Comparison of ENCODE assay signal across 9 mouse cellular contexts in the genomic region with DNA sequence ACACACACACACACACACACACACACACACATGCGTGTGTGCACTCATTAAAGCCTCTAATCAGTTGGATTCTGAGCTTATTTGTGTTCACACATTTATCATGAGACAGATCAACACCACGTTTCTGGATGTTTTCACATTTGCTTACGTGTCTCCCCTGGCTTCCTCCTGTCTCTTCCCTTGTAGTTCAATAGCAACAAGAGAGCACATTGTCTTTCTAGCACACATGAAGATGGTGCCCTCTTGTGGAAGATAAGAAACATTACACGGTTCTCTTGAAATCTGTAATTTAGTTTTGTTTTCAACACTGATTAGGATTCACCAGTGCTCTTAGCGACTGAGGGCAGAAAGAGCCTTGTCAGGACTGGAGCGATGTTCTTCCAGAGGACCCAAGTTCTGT. TPM values are rescaled to one million over a fixed set of nuclear protein-coding genes. Genes with fewer than 3 reads are reported as not detected.
DNase-seq lines count a peak whose midpoint lies in the region; ATAC-seq and TF ChIP-seq lines count a peak whose summit lies in the region.
"Had no signal": no experiment of that assay in that cellular context is flagged by ENCODE, and none has a peak within 500 bp of the region (broad histone marks: within the 10 kb centered on the region; RNA-seq: fewer than 3 reads in every experiment).

No protein-coding gene starts in this region.

- ATAC-seq in stomach, postnatal 0 days (ENCODE audit: low FRiP score, low TSS enrichment): peak; percentile 40; the same call in 1 of the 2 replicates

- H3K4me1 ChIP-seq in heart, adult 2 months (ENCODE audit: control insufficient read depth, insufficient read depth, low read length): peaks cover 1% of the 10 kb centered on the region; the same call in 1 of the 2 replicates
- no peaks in the 10 kb centered on the region for H3K4me1 ChIP-seq in stomach, postnatal 0 days (replicated peaks; ENCODE audit: control insufficient read depth, insufficient read depth)

- DNase-seq in heart, adult 2 months: no peak
- DNase-seq in heart, postnatal 4 days: no peak
- DNase-seq in 3T3-L1 (ENCODE audit: low read depth, low spot score) (peak; percentile 73), R1 (ENCODE audit: low read depth, low spot score) (peak; percentile 63)
- peak; percentile 12 for DNase-seq in hindlimb bud, embryonic 11.5 days (ENCODE audit: extremely low spot score, low read depth, low spot score)
- no peak for DNase-seq in stomach, postnatal 0 days (ENCODE audit: low spot score)
- no peak for DNase-seq in gastrocnemius, postnatal 36 days
- no peak for DNase-seq in right cerebral cortex, postnatal 10 days (ENCODE audit: low spot score in 2 of 2)

- WGBS in heart, adult 2 months: 19% methylated on average over 6 of the region's 6 CpGs
- 28% methylated on average over 6 of the region's 6 CpGs for WGBS in stomach, postnatal 0 days

- no peaks in the 10 kb centered on the region for H3K36me3 ChIP-seq in heart, adult 2 months (ENCODE audit: control insufficient read depth, insufficient read depth, low read length)
- no peaks in the 10 kb centered on the region for H3K36me3 ChIP-seq in stomach, postnatal 0 days (ENCODE audit: control insufficient read depth, insufficient read depth, low read length)

- no peaks in the 10 kb centered on the region for H3K79me2 ChIP-seq in heart, adult 2 months (replicated peaks; ENCODE audit: control insufficient read depth, insufficient read depth, low read length)

- H3K9ac ChIP-seq in heart, adult 2 months (ENCODE audit: low read depth, low read length): no peak overlapping the region
- no peak overlapping the region for H3K9ac ChIP-seq in stomach, postnatal 0 days (ENCODE audit: low read length)

- no peak overlapping the region for H3K4me3 ChIP-seq in heart, adult 2 months
- H3K4me3 ChIP-seq in stomach, postnatal 0 days (ENCODE audit: low read depth, low read length): no peak overlapping the region

- no peak overlapping the region for H3K27ac ChIP-seq in heart, adult 2 months
- no peak overlapping the region for H3K27ac ChIP-seq in stomach, postnatal 0 days (replicated peaks)
- H3K27ac ChIP-seq: macrophage had no signal

- no peak overlapping the region for H3K4me2 ChIP-seq in stomach, postnatal 0 days (replicated peaks; ENCODE audit: low read depth)

- intact Hi-C loops in heart, adult 2 months (cut with DNase I): no loop called here
- intact Hi-C loops in gastrocnemius, postnatal 36 days (cut with DNase I): no loop called here

- H3K27me3 ChIP-seq in heart, adult 2 months (ENCODE audit: control insufficient read depth, insufficient read depth, low read length): no peaks in the 10 kb centered on the region
- no peaks in the 10 kb centered on the region for H3K27me3 ChIP-seq in stomach, postnatal 0 days (ENCODE audit: control insufficient read depth, insufficient read depth, low read length)

- no peaks in the 10 kb centered on the region for H3K9me3 ChIP-seq in stomach, postnatal 0 days (ENCODE audit: control insufficient read depth, low read length)

- peak; percentile 71 for TF ChIP-seq CTCF in heart, adult 2 months (IDR thresholded peaks at IDR 0.05)
- peak; percentile 92 for TF ChIP-seq CTCF in stomach, postnatal 0 days (IDR thresholded peaks at IDR 0.05; ENCODE audit: low read depth)

- no peak for TF ChIP-seq POLR2A in heart, adult 2 months (IDR thresholded peaks at IDR 0.05; ENCODE audit: insufficient read depth, low read depth, low read length)

- TF ChIP-seq EP300 in heart, adult 2 months (IDR thresholded peaks at IDR 0.05; ENCODE audit: insufficient read depth, low read depth, low read length): no peak
- no peak for TF ChIP-seq EP300 in stomach, postnatal 0 days (optimal IDR thresholded peaks at IDR 0.05)

RNA-seq across cellular contexts. Expression of a gene that starts 2.9 kb away (rescaled TPM):
- total RNA-seq in heart, adult 2 months (2021): not detected
- 0.15 TPM in 1 of 2 replicates, not detected in the other for polyA plus RNA-seq in heart, adult 2 months (2012; rRNA removed)
- not detected for total RNA-seq in heart, postnatal 4 days (2021)
- polyA plus RNA-seq in stomach, postnatal 0 days (2015; fragmentation: Nextera tagmentation; extraction: Ambion mirVana): 0.05 and 0.12 TPM in 2 replicates
- total RNA-seq in gastrocnemius, postnatal 36 days (2021): under 1 TPM in 1 of 2 experiments, not detected in 1; 0.23 TPM

RNA-seq across cellular contexts. Expression of a gene that starts 27.3 kb away (rescaled TPM):
- not detected for total RNA-seq in heart, adult 2 months (2021)
- polyA plus RNA-seq in heart, adult 2 months (2012; rRNA removed): not detected in 2 replicates
- not detected for total RNA-seq in heart, postnatal 4 days (2021)
- polyA plus RNA-seq in stomach, postnatal 0 days (2015; fragmentation: Nextera tagmentation; extraction: Ambion mirVana): 0.07 and 0.11 TPM in 2 replicates
- total RNA-seq in gastrocnemius, postnatal 36 days (2021): not detected
- polyA plus RNA-seq: macrophage had no signal

RNA-seq across cellular contexts. Expression of a gene that starts 44.7 kb away (rescaled TPM):
- not detected for total RNA-seq in heart, adult 2 months (2021)
- not detected in 2 replicates for polyA plus RNA-seq in heart, adult 2 months (2012; rRNA removed)
- not detected for total RNA-seq in heart, postnatal 4 days (2021)
- polyA plus RNA-seq in stomach, postnatal 0 days (2015; fragmentation: Nextera tagmentation; extraction: Ambion mirVana): not detected in 2 replicates
- total RNA-seq in gastrocnemius, postnatal 36 days (2021): not detected
- polyA plus RNA-seq: macrophage had no signal

RNA-seq across cellular contexts. Expression of a gene that starts 52.9 kb away (rescaled TPM):
- total RNA-seq in heart, adult 2 months (2021): 100 to 1,000 TPM; 406 to 679 TPM
- polyA plus RNA-seq in heart, adult 2 months (2012; rRNA removed): 344 and 559 TPM in 2 replicates
- 100 to 1,000 TPM; 126 to 138 TPM for total RNA-seq in heart, postnatal 4 days (2021)
- 330 and 353 TPM in 2 replicates for polyA plus RNA-seq in stomach, postnatal 0 days (2015; fragmentation: Nextera tagmentation; extraction: Ambion mirVana)
- 100 to 1,000 TPM; 354 to 444 TPM for total RNA-seq in gastrocnemius, postnatal 36 days (2021)

RNA-seq across cellular contexts. Expression of a gene that starts 53.2 kb away (rescaled TPM):
- total RNA-seq in heart, adult 2 months (2021): under 1 TPM; 0.91 TPM
- polyA plus RNA-seq in heart, adult 2 months (2012; rRNA removed): 0.49 and 1.00 TPM in 2 replicates
- total RNA-seq in heart, postnatal 4 days (2021): under 1 TPM; 0.16 to 0.26 TPM
- polyA plus RNA-seq in stomach, postnatal 0 days (2015; fragmentation: Nextera tagmentation; extraction: Ambion mirVana): 0.80 and 0.85 TPM in 2 replicates
- total RNA-seq in gastrocnemius, postnatal 36 days (2021): 1 to 10 TPM; 1.6 to 2.9 TPM

Comparison
In these comparisons a context has a peak if more than half of its experiments do, and no peak if none do; other contexts are left out.
1. DNase-seq: peak in 3T3-L1 (single experiment), R1 (single experiment) and hindlimb bud, embryonic 11.5 days (single experiment); none in heart, adult 2 months (0 of 2), heart, postnatal 4 days (single experiment), stomach, postnatal 0 days (single experiment), gastrocnemius, postnatal 36 days (0 of 2) and right cerebral cortex, postnatal 10 days (0 of 2).